Mouse (Mus musculus) MEL-GATA-1-ER (cell line): ENCODE measurements around the gene Rpl36a-ps1.
"Not testable (repeated sequence)": the region's sequence is repeated elsewhere in the genome, so short reads cannot be mapped to it uniquely, and the experiment has no call there.

ENCODE experiments used
- DNase-seq: peaks from one replicate; pipeline ENCODE4 v3.0.0-alpha.2; 2012; ENCODE audit warnings: low read depth; ENCODE audit errors: extremely low read depth

The Rpl36a-ps1 gene

DNA sequence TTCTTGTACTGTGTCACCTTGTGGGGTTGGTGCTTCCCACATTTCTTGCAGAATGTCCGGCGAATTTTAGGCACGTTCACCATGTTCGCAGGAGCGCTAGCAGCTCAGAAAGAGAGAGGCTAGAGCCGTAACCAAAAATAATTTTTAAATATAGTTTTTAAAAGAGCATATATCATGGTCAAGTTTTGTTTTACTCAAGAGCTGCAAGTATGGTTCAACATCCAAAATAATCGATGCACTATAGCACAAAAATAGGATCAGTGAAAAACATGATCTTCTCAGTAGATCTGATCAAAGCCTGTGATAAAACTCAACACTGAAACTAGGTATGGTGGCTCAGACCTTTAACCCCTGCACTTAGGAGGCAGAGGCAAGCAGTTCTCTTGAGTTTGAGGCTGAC is at the start of gene Rpl36a-ps1:
Rpl36a-ps1 (minus strand) TSS at position 101 of the 400 bp plus-strand sequence.
- DNase-seq, result no peak

GRCm38 (mm10) chr14:99043499-99043898 is 49.4 kb upstream of the Rpl36a-ps1 start:
- no peak for DNase-seq

GRCm38 (mm10) chr14:99041416-99041815 is 47.3 kb upstream of the Rpl36a-ps1 start:
- no peak for DNase-seq

DNA sequence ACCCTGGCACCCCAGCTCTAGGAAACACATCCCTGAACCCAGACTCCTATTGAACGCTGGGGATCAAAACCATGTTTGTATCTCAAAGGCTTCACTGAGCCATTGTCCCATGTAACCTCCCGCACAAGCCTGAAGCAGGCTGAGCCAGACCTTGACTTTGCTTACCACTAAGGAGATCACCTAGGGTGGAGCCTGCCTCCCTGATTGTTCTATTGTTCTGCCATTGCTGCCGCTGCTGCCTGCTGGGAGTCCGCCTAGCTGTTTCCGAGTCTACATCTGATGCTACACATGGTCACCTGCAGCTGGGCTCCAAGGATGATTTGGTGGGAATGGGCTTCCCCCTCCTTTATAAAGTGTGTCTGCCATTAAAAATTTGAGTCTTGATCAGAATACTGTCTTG is 45.2 kb upstream of the Rpl36a-ps1 start:
- not testable (repeated sequence) for DNase-seq

- DNase-seq, result no peak
Measured at GRCm38 (mm10) chr14:99037703-99038102, 43.6 kb upstream of the Rpl36a-ps1 start.

DNA sequence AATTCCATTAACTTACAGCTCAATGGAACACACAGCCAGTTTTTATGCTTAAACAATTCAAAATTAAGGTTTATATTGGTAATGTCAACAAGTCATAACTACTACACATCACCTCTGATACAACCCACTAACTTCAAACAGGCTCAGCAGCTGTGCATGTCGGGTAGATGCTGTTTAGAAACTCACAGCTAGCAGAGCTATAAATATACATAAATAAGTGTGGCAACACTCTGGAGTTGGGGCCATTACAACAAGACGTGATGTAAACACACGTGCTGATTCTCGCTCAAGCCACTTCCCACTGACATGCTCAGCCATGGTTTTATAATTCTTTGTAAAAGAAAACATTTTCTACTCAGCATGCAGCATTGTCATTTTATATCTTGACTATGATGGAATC is 41.9 kb upstream of the Rpl36a-ps1 start:
- no peak for DNase-seq

DNA sequence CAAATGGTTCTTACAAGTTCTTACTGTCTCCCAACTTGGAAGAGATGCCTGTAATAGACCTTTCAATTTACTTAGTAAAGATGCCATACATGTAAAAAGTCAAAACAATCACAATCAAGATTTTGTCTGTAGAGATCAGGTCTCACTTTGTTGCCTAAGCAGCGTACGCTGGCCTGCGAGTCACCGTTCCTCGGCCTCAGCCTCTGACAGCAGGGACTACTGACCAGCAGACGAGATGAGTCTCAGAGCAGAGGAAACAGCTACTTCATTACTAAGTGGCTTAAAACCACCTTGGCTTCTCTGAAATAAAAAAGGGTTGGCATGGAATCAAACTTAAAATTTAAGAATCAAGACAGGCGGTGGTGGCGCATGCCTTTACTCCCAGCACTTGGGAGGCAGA is 40.7 kb upstream of the Rpl36a-ps1 start:
- DNase-seq, result not testable (repeated sequence)

DNA sequence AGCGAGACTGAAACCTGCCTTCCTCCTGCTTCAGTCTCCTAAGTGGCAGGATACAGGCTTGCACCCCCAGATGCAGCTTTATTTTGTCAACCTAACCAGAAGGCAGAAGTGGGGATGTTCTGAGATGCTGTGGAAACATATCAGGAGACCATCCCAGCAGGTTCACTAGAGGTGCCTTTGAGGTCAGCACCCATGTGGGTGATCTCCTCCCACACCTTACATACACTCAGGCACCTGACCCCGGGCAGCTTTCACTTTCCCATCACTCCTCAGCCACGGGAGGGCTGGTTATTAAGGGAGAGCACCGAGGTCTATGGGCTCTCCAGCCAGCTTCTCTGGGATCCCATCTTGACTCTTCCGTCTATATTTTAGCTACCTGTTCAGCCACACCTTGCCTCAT is 38.5 kb upstream of the Rpl36a-ps1 start:
- no peak for DNase-seq

GRCm38 (mm10) chr14:99031337-99031873 is 37.3 kb upstream of the Rpl36a-ps1 start:
- no peak for DNase-seq

DNA sequence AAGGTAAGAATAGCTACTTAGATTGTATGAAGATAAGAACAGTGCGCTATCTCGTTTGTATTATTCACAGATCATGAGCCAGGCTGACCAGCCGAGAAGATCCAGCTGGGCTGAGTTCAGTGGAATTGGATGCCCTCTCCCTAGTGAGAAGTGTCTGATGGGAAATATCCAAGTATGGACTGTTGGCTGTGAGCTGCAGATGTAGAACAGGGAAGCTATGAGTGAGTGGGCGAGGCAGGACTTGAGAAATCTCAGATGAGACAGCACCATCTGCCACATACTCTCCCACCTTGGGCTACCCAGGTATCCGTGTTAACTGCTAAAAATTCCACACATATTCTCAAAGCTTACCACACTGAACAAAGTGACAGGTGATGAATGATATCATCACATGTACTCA is 35.9 kb upstream of the Rpl36a-ps1 start:
- DNase-seq, result no peak

GRCm38 (mm10) chr14:99022346-99023086 is 28.4 kb upstream of the Rpl36a-ps1 start:
- no peak for DNase-seq

GRCm38 (mm10) chr14:99019136-99019808 is 25.2 kb upstream of the Rpl36a-ps1 start:
- DNase-seq, result no peak

DNA sequence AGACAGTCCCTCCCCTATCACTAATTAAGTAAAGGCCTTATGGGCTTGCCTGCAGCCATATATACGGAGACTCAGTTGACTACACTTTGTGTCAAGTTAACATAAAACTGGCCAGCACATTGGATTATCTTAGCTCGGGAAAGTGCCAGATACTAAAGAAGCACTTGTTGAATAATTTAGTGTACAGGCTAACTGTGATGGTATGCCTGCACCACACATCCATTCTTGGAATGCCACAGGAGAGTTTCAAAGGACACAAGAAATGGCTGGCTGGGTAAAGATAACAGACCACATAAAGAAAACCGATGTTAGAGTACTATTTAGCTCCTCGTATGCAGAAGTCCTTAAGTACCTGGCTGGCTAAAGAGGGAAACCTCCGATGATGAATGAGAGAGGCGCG is 24.6 kb upstream of the Rpl36a-ps1 start:
- DNase-seq, result no peak

DNA sequence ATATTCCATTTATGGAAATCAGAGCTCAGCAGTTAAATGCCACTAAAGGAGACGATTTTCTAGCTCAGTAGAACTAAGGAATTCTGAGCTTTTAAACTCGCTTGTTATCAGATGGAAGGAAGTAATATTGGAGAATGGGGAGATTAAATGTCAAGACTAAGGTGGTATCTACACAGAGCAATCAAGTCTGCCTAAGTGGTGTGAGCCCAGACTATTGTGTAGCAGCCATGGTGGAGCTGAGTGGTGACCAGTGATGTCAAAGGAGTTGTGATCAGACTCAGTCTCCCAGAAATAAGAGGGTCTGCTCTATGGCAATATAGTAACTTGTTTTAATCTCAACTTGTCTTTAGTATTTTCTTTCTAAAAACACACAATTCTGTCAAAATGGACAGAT is 16.8 kb upstream of the Rpl36a-ps1 start:
- no peak for DNase-seq

DNA sequence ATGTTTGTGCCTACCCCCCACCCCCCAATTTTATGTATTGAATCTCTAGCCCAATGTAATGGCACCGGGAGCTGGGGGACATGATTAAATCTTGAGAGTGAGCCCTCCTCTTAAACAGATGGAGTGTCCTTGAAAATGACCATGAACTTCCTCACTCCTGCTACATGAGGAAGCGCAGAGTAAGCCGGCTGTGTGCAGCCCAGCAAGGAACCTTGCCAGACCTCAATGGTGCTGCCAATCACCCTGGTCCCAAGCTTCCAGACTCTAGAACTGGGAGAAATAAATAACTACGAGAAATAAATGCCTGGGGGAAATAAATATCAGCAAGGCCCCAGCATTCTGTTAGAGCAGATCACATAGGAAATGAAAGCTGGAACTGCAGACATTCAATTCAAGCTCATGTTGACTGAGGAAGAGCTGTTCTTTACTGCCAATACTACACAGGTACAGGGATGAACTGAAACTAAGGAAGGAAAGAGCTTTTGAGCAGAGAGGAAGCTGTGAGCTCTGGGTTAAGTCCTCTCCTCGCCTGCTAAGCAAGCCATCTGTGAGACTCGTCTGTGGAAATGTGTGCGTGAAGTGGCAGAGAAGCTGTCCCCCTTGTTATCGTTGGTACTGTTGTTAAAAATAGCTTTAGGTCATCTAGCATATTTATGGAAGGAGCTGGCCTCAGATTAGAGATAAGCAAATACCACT is 16.3 kb upstream of the Rpl36a-ps1 start:
- no peak for DNase-seq

DNA sequence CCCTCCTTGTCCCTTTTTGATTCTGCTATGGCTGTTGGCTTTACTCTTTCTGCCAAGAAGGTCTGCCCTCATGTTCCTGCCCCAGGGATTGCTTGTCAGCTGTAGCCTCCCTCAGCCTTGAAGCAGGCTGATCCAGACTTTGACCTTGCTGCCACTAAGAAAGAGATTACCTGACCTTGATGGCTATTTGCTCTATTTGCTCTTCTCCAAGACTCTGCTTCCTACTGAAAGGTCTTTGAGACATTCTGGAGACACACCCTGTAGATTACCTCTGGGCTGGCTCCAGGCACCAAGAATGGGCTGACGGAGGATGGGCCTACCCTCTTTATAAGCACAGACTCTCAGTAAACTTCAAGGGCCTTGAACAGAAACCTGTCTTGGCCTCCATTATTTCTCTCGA is 1.6 kb downstream of the Rpl36a-ps1 start:
- no peak for DNase-seq

- DNase-seq, result no peak
Measured at GRCm38 (mm10) chr14:98990636-98991035, 3.5 kb downstream of the Rpl36a-ps1 start.

GRCm38 (mm10) chr14:98989818-98990217 is 4.3 kb downstream of the Rpl36a-ps1 start:
- no peak for DNase-seq

GRCm38 (mm10) chr14:98971921-98972320 is 22.2 kb downstream of the Rpl36a-ps1 start:
- no peak for DNase-seq

- DNase-seq, result no peak
Measured at GRCm38 (mm10) chr14:98958978-98959658, 35.0 kb downstream of the Rpl36a-ps1 start.

- no peak for DNase-seq
Measured at GRCm38 (mm10) chr14:98956788-98957187, 37.3 kb downstream of the Rpl36a-ps1 start.
